Mouse (Mus musculus): ENCODE data around the gene Mettl25. TPM values are rescaled to one million over a fixed set of nuclear protein-coding genes. Genes with fewer than 3 reads are reported as not detected.

Mettl25 gene
- polyA plus RNA-seq, 1 experiment, result 3.9 TPM

- Histone ChIP-seq H3K36me3 (ENCODE audit: control insufficient read depth, insufficient read depth, low read length) (no peaks in the 10 kb centered on the region), H3K27ac (ENCODE audit: insufficient read depth, low read length) (no peak overlapping the region), H3K27me3 (ENCODE audit: control insufficient read depth, insufficient read depth, low read length) (no peaks in the 10 kb centered on the region), H3K4me3 (ENCODE audit: extremely low read depth, insufficient read depth, insufficient read length) (no peak overlapping the region), H3K4me1 (ENCODE audit: control insufficient read depth, insufficient read depth, insufficient read length) (no peaks in the 10 kb centered on the region)
- TF ChIP-seq CTCF (IDR thresholded peaks at IDR 0.05; ENCODE audit: extremely low read depth, insufficient read depth, insufficient read length, insufficient replicate concordance) (no peak), POLR2A (IDR thresholded peaks at IDR 0.05; ENCODE audit: low read depth, low read length) (no peak)
- DNase-seq (ENCODE audit: low read depth in 1 of 2, low spot score in 2 of 2), result no peak
- WGBS, result 93% methylated on average over 5 of the region's 5 CpGs
These were observed 87.2 kb downstream of the Mettl25 start for GRCm38 (mm10) chr10:105753831-105754605.

- H3K36me3 ChIP-seq (ENCODE audit: control insufficient read depth, insufficient read depth, low read length), result no peaks in the 10 kb centered on the region
- no peak for DNase-seq (ENCODE audit: low read depth in 1 of 2, low spot score in 2 of 2)
- WGBS, result 80% methylated on average over 1 of the region's 1 CpGs
- no peaks in the 10 kb centered on the region for H3K27me3 ChIP-seq (ENCODE audit: control insufficient read depth, insufficient read depth, low read length)
- H3K27ac ChIP-seq (ENCODE audit: insufficient read depth, low read length), result no peak overlapping the region
- TF ChIP-seq POLR2A (IDR thresholded peaks at IDR 0.05; ENCODE audit: low read depth, low read length), result no peak
- no peak for TF ChIP-seq CTCF (IDR thresholded peaks at IDR 0.05; ENCODE audit: extremely low read depth, insufficient read depth, insufficient read length, insufficient replicate concordance)
- no peaks in the 10 kb centered on the region for H3K4me1 ChIP-seq (ENCODE audit: control insufficient read depth, insufficient read depth, insufficient read length)
- H3K4me3 ChIP-seq (ENCODE audit: extremely low read depth, insufficient read depth, insufficient read length), result no peak overlapping the region
These were observed 95.2 kb downstream of the Mettl25 start for GRCm38 (mm10) chr10:105746019-105746418.

- no peak for DNase-seq (ENCODE audit: low read depth in 1 of 2, low spot score in 2 of 2)
- Histone ChIP-seq H3K4me1 (ENCODE audit: control insufficient read depth, insufficient read depth, insufficient read length) (no peaks in the 10 kb centered on the region), H3K4me3 (ENCODE audit: extremely low read depth, insufficient read depth, insufficient read length) (no peak overlapping the region), H3K36me3 (ENCODE audit: control insufficient read depth, insufficient read depth, low read length) (no peaks in the 10 kb centered on the region), H3K27me3 (ENCODE audit: control insufficient read depth, insufficient read depth, low read length) (no peaks in the 10 kb centered on the region), H3K27ac (ENCODE audit: insufficient read depth, low read length) (no peak overlapping the region)
- WGBS, result 86% methylated on average over 6 of the region's 6 CpGs
- TF ChIP-seq CTCF (IDR thresholded peaks at IDR 0.05; ENCODE audit: extremely low read depth, insufficient read depth, insufficient read length, insufficient replicate concordance), result no peak
- TF ChIP-seq POLR2A (IDR thresholded peaks at IDR 0.05; ENCODE audit: low read depth, low read length), result no peak
These were observed 99.4 kb downstream of the Mettl25 start for GRCm38 (mm10) chr10:105741736-105742135.

GRCm38 (mm10) chr10:105738942-105739341 lies 102.2 kb downstream of the Mettl25 start:
- no peaks in the 10 kb centered on the region for H3K36me3 ChIP-seq (ENCODE audit: control insufficient read depth, insufficient read depth, low read length)
- no peaks in the 10 kb centered on the region for H3K27me3 ChIP-seq (ENCODE audit: control insufficient read depth, insufficient read depth, low read length)
- no peaks in the 10 kb centered on the region for H3K4me1 ChIP-seq (ENCODE audit: control insufficient read depth, insufficient read depth, insufficient read length)
- no peak for DNase-seq (ENCODE audit: low read depth in 1 of 2, low spot score in 2 of 2)
- WGBS, result 81% methylated on average over 5 of the region's 5 CpGs
- TF ChIP-seq CTCF (IDR thresholded peaks at IDR 0.05; ENCODE audit: extremely low read depth, insufficient read depth, insufficient read length, insufficient replicate concordance) (no peak), POLR2A (IDR thresholded peaks at IDR 0.05; ENCODE audit: low read depth, low read length) (no peak)
- H3K4me3 ChIP-seq (ENCODE audit: extremely low read depth, insufficient read depth, insufficient read length), result no peak overlapping the region
- H3K27ac ChIP-seq (ENCODE audit: insufficient read depth, low read length), result no peak overlapping the region

- WGBS, result 90% methylated on average over 2 of the region's 2 CpGs
- Histone ChIP-seq H3K36me3 (ENCODE audit: control insufficient read depth, insufficient read depth, low read length) (no peaks in the 10 kb centered on the region), H3K4me1 (ENCODE audit: control insufficient read depth, insufficient read depth, insufficient read length) (no peaks in the 10 kb centered on the region), H3K4me3 (ENCODE audit: extremely low read depth, insufficient read depth, insufficient read length) (no peak overlapping the region), H3K27me3 (ENCODE audit: control insufficient read depth, insufficient read depth, low read length) (no peaks in the 10 kb centered on the region), H3K27ac (ENCODE audit: insufficient read depth, low read length) (no peak overlapping the region)
- no peak for DNase-seq (ENCODE audit: low read depth in 1 of 2, low spot score in 2 of 2)
- TF ChIP-seq CTCF (IDR thresholded peaks at IDR 0.05; ENCODE audit: extremely low read depth, insufficient read depth, insufficient read length, insufficient replicate concordance) (no peak), POLR2A (IDR thresholded peaks at IDR 0.05; ENCODE audit: low read depth, low read length) (no peak)
These were observed 113.4 kb downstream of the Mettl25 start for GRCm38 (mm10) chr10:105727798-105728197.

GRCm38 (mm10) chr10:105727353-105727752 lies 113.8 kb downstream of the Mettl25 start:
- 55% methylated on average over 6 of the region's 6 CpGs for WGBS
- no peaks in the 10 kb centered on the region for H3K4me1 ChIP-seq (ENCODE audit: control insufficient read depth, insufficient read depth, insufficient read length)
- no peaks in the 10 kb centered on the region for H3K36me3 ChIP-seq (ENCODE audit: control insufficient read depth, insufficient read depth, low read length)
- TF ChIP-seq CTCF (IDR thresholded peaks at IDR 0.05; ENCODE audit: extremely low read depth, insufficient read depth, insufficient read length, insufficient replicate concordance), result no peak
- TF ChIP-seq POLR2A (IDR thresholded peaks at IDR 0.05; ENCODE audit: low read depth, low read length), result no peak
- DNase-seq (ENCODE audit: low read depth in 1 of 2, low spot score in 2 of 2), result no peak
- H3K27ac ChIP-seq (ENCODE audit: insufficient read depth, low read length), result no peak overlapping the region
- H3K27me3 ChIP-seq (ENCODE audit: control insufficient read depth, insufficient read depth, low read length), result no peaks in the 10 kb centered on the region
- H3K4me3 ChIP-seq (ENCODE audit: extremely low read depth, insufficient read depth, insufficient read length), result no peak overlapping the region

- H3K27me3 ChIP-seq (ENCODE audit: control insufficient read depth, insufficient read depth, low read length), result no peaks in the 10 kb centered on the region
- 3% methylated on average over 6 of the region's 6 CpGs for WGBS
- no peak for DNase-seq (ENCODE audit: low read depth in 1 of 2, low spot score in 2 of 2)
- no peak overlapping the region for H3K4me3 ChIP-seq (ENCODE audit: extremely low read depth, insufficient read depth, insufficient read length)
- no peaks in the 10 kb centered on the region for H3K36me3 ChIP-seq (ENCODE audit: control insufficient read depth, insufficient read depth, low read length)
- H3K27ac ChIP-seq (ENCODE audit: insufficient read depth, low read length), result no peak overlapping the region
- TF ChIP-seq POLR2A (IDR thresholded peaks at IDR 0.05; ENCODE audit: low read depth, low read length) (no peak), CTCF (IDR thresholded peaks at IDR 0.05; ENCODE audit: extremely low read depth, insufficient read depth, insufficient read length, insufficient replicate concordance) (no peak)
- no peaks in the 10 kb centered on the region for H3K4me1 ChIP-seq (ENCODE audit: control insufficient read depth, insufficient read depth, insufficient read length)
These were observed 126.3 kb downstream of the Mettl25 start for GRCm38 (mm10) chr10:105714844-105715243.

Data from spleen, adult 2 months (tissue).